Mouse (Mus musculus) layer of hippocampus, postnatal 14 days (tissue): ENCODE data around the gene Gm49368. TPM values are rescaled to one million over a fixed set of nuclear protein-coding genes. Genes with fewer than 3 reads are reported as not detected.
"Not testable (repeated sequence)": the region's sequence is repeated elsewhere in the genome, so short reads cannot be mapped to it uniquely, and the experiment has no call there.

Source experiments
- DNase-seq, 2 experiments: peaks; one replicate each; pipeline ENCODE4 v3.0.0; 2021 to 2022; ENCODE audit warnings: low spot score in 2 of 2, mixed read lengths in 1 of 2
- total RNA-seq, 2 experiments: library from RNA; stranded (reverse); gene quantifications; 2 replicates each; pipeline ENCODE4 v1.2.3; 2021

The Gm49368 gene
- total RNA-seq, 2 experiments from 2014 or later: 0.12 TPM; not detected in 1

- no peak for DNase-seq
Observed at GRCm38 (mm10) chr7:128128741-128129720, 66.5 kb downstream of the Gm49368 start, which contains the start of gene Itgax. Itgax (plus strand) TSS chr7:128129547.

GRCm38 (mm10) chr7:128132148-128132547 lies 69.7 kb downstream of the Gm49368 start:
- DNase-seq: no peak

DNA sequence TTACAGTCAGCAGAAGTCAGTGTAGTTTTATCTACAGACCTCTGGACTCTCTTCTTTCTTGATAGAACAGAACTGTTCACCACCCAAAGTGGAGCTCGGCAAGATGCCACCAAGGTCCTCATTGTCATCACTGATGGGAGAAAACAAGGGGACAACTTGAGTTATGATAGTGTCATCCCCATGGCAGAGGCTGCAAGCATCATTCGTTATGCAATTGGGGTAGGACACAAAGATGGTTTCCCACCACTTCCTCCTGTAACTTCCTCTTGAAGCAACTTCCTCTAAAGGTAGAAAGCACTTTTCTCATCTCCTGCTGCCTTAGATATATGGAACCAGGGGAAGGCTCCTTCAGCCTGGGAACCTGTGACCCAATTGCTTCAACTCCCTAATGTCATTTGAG lies 71.1 kb downstream of the Gm49368 start:
- DNase-seq: no peak

DNA sequence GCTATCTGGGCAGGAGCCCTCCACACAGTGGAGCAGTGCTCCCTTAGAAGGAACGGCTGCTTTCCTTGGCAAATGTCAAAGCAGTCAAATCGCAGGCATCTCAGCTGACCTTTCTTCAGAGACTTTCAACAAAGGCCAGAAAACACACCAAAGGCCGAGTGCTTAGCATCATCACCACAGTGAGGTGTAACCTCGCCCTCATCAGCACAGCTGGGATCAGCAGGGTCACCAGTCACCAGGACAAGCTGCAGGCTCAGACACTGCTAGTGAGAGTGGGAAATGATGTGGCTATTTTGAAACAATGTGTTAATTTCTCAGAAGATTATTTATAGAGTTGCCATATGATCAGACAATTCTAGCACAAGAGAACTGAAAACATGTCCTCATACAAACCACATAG lies 74.4 kb downstream of the Gm49368 start:
- DNase-seq: no peak

- DNase-seq: no peak
Observed at GRCm38 (mm10) chr7:128139611-128140010, 77.1 kb downstream of the Gm49368 start.

DNA sequence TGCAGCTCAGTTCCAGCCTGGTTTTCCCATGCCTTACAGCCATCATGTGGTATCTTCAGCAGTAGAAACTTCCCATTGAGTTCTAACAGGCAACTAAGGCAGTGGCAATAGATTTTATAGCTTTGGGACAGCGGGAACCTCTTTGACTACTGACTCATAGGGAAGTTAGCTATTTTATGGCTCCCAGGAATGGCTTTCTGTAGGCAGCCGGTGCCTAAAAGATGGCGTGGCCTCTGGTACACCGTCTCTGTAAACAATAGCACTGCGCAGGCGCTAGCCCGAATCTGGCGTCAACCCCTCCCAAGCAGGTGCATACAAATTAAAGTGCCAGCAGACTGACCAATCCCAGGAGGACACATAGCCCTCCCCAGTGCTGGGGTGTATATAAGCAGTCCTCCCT lies 88.5 kb downstream of the Gm49368 start:
- no peak for DNase-seq

DNA sequence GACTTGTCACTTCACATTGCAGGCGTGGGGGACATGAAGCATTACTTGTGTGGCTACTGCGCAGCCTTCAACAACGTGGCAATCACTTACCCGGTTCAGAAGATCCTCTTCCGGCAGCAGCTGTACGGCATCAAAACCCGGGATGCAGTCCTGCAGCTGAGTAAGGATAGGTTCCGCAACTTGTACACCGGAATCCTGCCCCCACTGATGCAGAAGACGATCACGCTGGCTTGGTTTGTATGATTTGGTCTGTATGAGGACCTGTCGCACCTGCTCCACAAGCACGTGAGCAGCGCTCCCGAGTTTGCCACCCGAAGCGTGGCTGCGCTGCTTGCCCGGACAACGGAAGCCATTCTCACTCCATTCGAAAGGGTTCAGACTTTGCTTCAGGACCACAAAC lies 91.6 kb downstream of the Gm49368 start, which contains the start of gene Itgad:
TSS of gene Itgad (plus strand) at position 301 of the 400 bp plus-strand sequence.
- no peak for DNase-seq

DNA sequence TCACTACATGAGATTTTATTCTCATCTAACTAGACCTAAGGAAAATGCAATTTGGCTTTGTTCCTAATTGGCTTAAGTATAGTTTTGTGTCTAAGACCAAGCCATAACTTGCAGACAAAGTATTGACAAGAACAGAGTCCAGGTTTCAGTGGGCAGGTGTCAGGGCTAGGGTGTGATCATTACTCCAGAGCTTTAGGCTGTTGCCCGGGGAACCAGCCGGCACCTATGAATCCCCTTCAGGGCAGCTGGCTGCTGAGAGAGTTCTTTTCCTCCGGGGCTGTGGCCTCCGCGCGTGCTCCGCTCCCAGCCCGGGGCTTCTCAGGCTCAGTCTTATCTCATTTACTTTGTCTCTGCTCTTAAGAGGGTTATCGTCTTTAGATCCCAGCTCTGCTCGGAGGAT lies 92.4 kb downstream of the Gm49368 start:
- no peak for DNase-seq

DNA sequence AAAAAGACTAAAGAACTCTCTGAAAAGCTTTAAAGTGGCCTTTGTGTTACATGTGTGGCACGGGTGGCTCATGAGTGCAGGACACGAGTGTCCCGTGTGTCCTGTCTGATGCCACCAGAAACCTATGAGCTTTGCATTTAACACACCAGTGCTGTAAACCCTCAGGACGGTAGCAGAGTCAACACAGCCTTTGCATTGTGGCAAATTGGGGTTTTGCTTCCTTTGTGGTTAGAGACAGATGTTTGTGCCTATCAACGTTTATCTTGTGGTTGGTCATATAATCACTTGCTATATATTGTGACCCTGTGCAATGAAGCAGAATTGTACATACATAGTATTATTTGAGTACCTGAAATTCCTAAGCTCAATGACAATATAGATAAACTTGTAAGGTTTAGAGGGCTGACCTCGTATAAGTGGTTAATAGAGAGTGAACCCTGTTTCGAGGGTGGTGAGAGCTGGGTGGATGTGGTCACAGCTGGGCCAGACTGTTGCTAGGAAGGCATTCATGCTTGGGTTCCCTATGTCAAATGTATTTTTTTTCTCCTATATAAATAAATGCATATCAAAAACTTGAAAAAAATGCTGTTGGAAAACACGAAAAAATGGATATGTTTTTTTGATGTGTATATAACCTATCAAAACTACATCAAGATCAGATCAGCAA lies 96.3 kb downstream of the Gm49368 start:
- DNase-seq: not testable (repeated sequence)

- no peak for DNase-seq
Observed at GRCm38 (mm10) chr7:128164001-128164400, 101.5 kb downstream of the Gm49368 start.

DNA sequence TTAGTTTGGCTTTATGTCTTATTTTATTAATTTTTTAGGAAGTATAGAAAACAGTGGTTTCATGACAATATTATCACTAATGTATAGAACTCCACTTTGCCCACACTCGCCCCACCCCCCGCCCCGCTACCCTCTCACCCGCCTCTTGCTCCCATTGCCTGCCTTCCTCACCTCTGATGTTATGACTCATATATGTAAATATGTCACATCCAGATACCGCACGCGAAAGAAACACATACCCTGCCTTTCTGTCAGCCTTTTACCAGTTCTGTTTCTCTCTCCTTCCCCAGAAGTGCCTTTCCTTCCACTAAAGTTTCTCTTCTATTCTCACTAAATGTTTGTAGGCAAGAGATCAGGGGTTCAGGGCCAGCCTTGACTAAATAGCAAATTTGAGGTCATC lies 103.9 kb downstream of the Gm49368 start:
- no peak for DNase-seq

- no peak for DNase-seq
Observed at GRCm38 (mm10) chr7:128169996-128170395, 107.5 kb downstream of the Gm49368 start.

Other genes with a start within 250 kb of the Gm49368 start
- 10 to 100 TPM; 51.4 to 59.6 TPM for gene Stx4a, start 238.4 kb upstream of the Gm49368 start, total RNA-seq
- gene Stx1b, start 238.1 kb upstream of the Gm49368 start, total RNA-seq: 100 to 1,000 TPM; 341 to 360 TPM
- gene Zfp646, start 186.5 kb upstream of the Gm49368 start, total RNA-seq: 10 to 100 TPM; 28.1 to 29.0 TPM
- 10 to 100 TPM; 22.4 to 23.9 TPM for gene Zfp668, start 185.9 kb upstream of the Gm49368 start, total RNA-seq
- gene Prss53, start 171.7 kb upstream of the Gm49368 start, total RNA-seq: 1 to 10 TPM in 1 of 2 experiments, under 1 TPM in 1; 0.98 to 1.4 TPM
- gene Gm21974, start 167.2 kb upstream of the Gm49368 start, total RNA-seq: not detected
- gene Vkorc1, start 167.1 kb upstream of the Gm49368 start, total RNA-seq: 10 to 100 TPM; 20.2 to 24.7 TPM
- 10 to 100 TPM; 38.5 to 48.9 TPM for gene Bckdk, start 158.6 kb upstream of the Gm49368 start, total RNA-seq
- 10 to 100 TPM; 24.0 to 30.0 TPM for gene Kat8, start 150.2 kb upstream of the Gm49368 start, total RNA-seq
- gene Prss8, start 132.6 kb upstream of the Gm49368 start, total RNA-seq: under 1 TPM in 1 of 2 experiments, not detected in 1; 0.60 TPM
- 10 to 100 TPM; 12.2 to 12.4 TPM for gene Prss36, start 116.0 kb upstream of the Gm49368 start, total RNA-seq
- gene Fus, start 95.2 kb upstream of the Gm49368 start, total RNA-seq: 100 to 1,000 TPM; 328 to 375 TPM
- gene Pycard, start 68.8 kb upstream of the Gm49368 start, total RNA-seq: 1 to 10 TPM; 1.5 to 4.3 TPM
- under 1 TPM; 0.25 to 0.36 TPM for gene Trim72, start 58.7 kb upstream of the Gm49368 start, total RNA-seq
- 10 to 100 TPM; 11.1 to 13.1 TPM for gene Itgam, start within 50 bp of the Gm49368 start, total RNA-seq
- under 1 TPM; 0.26 to 0.39 TPM for gene Itgax, start 66.9 kb downstream of the Gm49368 start, total RNA-seq
- 1 to 10 TPM; 1.1 to 1.4 TPM for gene Itgad, start 91.7 kb downstream of the Gm49368 start, total RNA-seq
- 1 to 10 TPM; 3.5 to 8.1 TPM for gene Cox6a2, start 143.7 kb downstream of the Gm49368 start, total RNA-seq
- 10 to 100 TPM; 10.5 to 13.7 TPM for gene Armc5, start 174.7 kb downstream of the Gm49368 start, total RNA-seq
- 1 to 10 TPM; 3.6 to 4.1 TPM for gene 9130023H24Rik, start 175.3 kb downstream of the Gm49368 start, total RNA-seq
- 10 to 100 TPM; 22.6 to 24.1 TPM for gene Tgfb1i1, start 184.1 kb downstream of the Gm49368 start, total RNA-seq
- not detected for gene Slc5a2, start 203.0 kb downstream of the Gm49368 start, total RNA-seq
- 10 to 100 TPM; 23.6 to 24.6 TPM for gene BC017158, start 235.5 kb downstream of the Gm49368 start, total RNA-seq